In genomic region chr14:103114994-103115670, GRCm38 (mm10) we compare ENCODE assay signal across 14 mouse cellular contexts. TPM values are rescaled to one million over a fixed set of nuclear protein-coding genes. Genes with fewer than 3 reads are reported as not detected.
DNase-seq lines count a peak whose midpoint lies in the region; ATAC-seq and TF ChIP-seq lines count a peak whose summit lies in the region.
"Had no signal": no experiment of that assay in that cellular context is flagged by ENCODE, and none has a peak within 500 bp of the region (broad histone marks: within the 10 kb centered on the region; RNA-seq: fewer than 3 reads in every experiment).

No protein-coding gene starts in this region.

- DNase-seq in CH12.LX (ENCODE audit: extremely low read depth): peak; percentile 86
- peak; percentile 46 for DNase-seq in naive thymus-derived CD4-positive, alpha-beta T cell, adult 2 months (ENCODE audit: low read depth)
- DNase-seq in gastrocnemius, postnatal 4 days (ENCODE audit: low spot score in 2 of 2): no peak
- DNase-seq in embryo, embryonic 10.5 days (ENCODE audit: low spot score): no peak
- no peak for DNase-seq in layer of hippocampus, adult 11-12 months (ENCODE audit: low spot score)
- DNase-seq: cerebellum, adult 11-12 months; lung, embryonic 14.5 days; right cerebral cortex, postnatal 14 days had no signal

- no peak overlapping the region for H3K9ac ChIP-seq in CH12.LX (ENCODE audit: insufficient read depth, low read depth)
- H3K9ac ChIP-seq in intestine, postnatal 0 days (ENCODE audit: low read depth, low read length): no peak overlapping the region
- H3K9ac ChIP-seq: heart, embryonic 15.5 days; kidney, embryonic 15.5 days; lung, embryonic 14.5 days had no signal

- no peak overlapping the region for H3K4me2 ChIP-seq in CH12.LX (ENCODE audit: insufficient read depth, low read depth, poor library complexity, severe bottlenecking)
- H3K4me2 ChIP-seq in intestine, postnatal 0 days (replicated peaks; ENCODE audit: low read depth): no peak overlapping the region
- H3K4me2 ChIP-seq: heart, embryonic 15.5 days; kidney, embryonic 15.5 days; lung, embryonic 14.5 days had no signal

- H3K27ac ChIP-seq in CH12.LX (ENCODE audit: insufficient read depth, low read depth): no peak overlapping the region
- H3K27ac ChIP-seq in intestine, postnatal 0 days (ENCODE audit: low read depth, low read length): 0 out of 2 replicates have a peak overlapping the region, but pooled peaks have one; percentile 0
- H3K27ac ChIP-seq: heart, embryonic 15.5 days; kidney, embryonic 15.5 days; left cerebral cortex, adult 2 months had no signal

- dilution Hi-C loops in CH12.LX (cut with MboI; ENCODE audit: extremely low pct_ligation_motif_present, extremely low pct_unique_long_range_greater_than_20kb, low sequenced_read_pairs): no loop called here

- TF ChIP-seq CTCF in CH12.LX (conservative IDR thresholded peaks at IDR 0.05 in 1 of 2, IDR thresholded peaks at IDR 0.05 in 1 of 2; ENCODE audit: low read depth in 2 of 2, low read length in 2 of 2): no peak
- TF ChIP-seq CTCF in intestine, postnatal 0 days (IDR thresholded peaks at IDR 0.05; ENCODE audit: low read depth): no peak

- in situ Hi-C loops in CH12.LX (cut with MboI; ENCODE audit: low pct_ligation_motif_present, low pct_unique_long_range_greater_than_20kb, low sequenced_read_pairs): no loop called here

- no peaks in the 10 kb centered on the region for H3K79me2 ChIP-seq in CH12.LX (replicated peaks; ENCODE audit: control insufficient read depth, extremely low read depth, insufficient read depth, poor library complexity, severe bottlenecking)

- WGBS in intestine, postnatal 0 days: 52% methylated on average over 3 of the region's 3 CpGs

- no peak for TF ChIP-seq EP300 in CH12.LX (IDR thresholded peaks at IDR 0.05; ENCODE audit: low read length)

- peaks cover 0 to 11% of the 10 kb centered on the region in 2 experiments; a peak in 2 of 4 replicates for H3K4me1 ChIP-seq in CH12.LX (ENCODE audit: control insufficient read depth in 1 of 2, insufficient read depth in 2 of 2)
- H3K4me1 ChIP-seq in intestine, postnatal 0 days (replicated peaks; ENCODE audit: control insufficient read depth, insufficient read depth, low read length): no peaks in the 10 kb centered on the region
- H3K4me1 ChIP-seq: heart, embryonic 15.5 days; kidney, embryonic 15.5 days had no signal

- H3K9me3 ChIP-seq in CH12.LX (replicated peaks; ENCODE audit: low read length): no peaks in the 10 kb centered on the region
- no peaks in the 10 kb centered on the region for H3K9me3 ChIP-seq in intestine, postnatal 0 days (ENCODE audit: control insufficient read depth)
- H3K9me3 ChIP-seq: heart, embryonic 15.5 days; kidney, embryonic 15.5 days had no signal

- no peak for TF ChIP-seq POLR2A in CH12.LX (IDR thresholded peaks at IDR 0.05; ENCODE audit: low read depth, low read length)

- H3K36me3 ChIP-seq in CH12.LX (replicated peaks in 1 of 2; ENCODE audit: control insufficient read depth in 1 of 2, insufficient read depth in 1 of 2, low read length in 1 of 2): peaks cover 45 to 75% of the 10 kb centered on the region in 2 experiments
- peaks cover 29% of the 10 kb centered on the region for H3K36me3 ChIP-seq in intestine, postnatal 0 days (ENCODE audit: control insufficient read depth, insufficient read depth)

- peak; percentile 32 for ATAC-seq in activated CD4-positive, CD25-positive, alpha-beta regulatory T cell, adult 4 months
- ATAC-seq in intestine, postnatal 0 days: peak; percentile 96

- H3K27me3 ChIP-seq in CH12.LX (replicated peaks): no peaks in the 10 kb centered on the region
- H3K27me3 ChIP-seq in intestine, postnatal 0 days (replicated peaks; ENCODE audit: control insufficient read depth, insufficient read depth, low read length): no peaks in the 10 kb centered on the region
- H3K27me3 ChIP-seq: heart, embryonic 15.5 days; kidney, embryonic 15.5 days had no signal

- no peak for TF ChIP-seq RAD21 in CH12.LX (IDR thresholded peaks at IDR 0.05; ENCODE audit: low read depth, low read length)

- H3K4me3 ChIP-seq in CH12.LX (replicated peaks in 1 of 3; ENCODE audit: low read depth in 2 of 3, low read length in 2 of 3, poor library complexity in 1 of 3): no peak overlapping the region
- no peak overlapping the region for H3K4me3 ChIP-seq in intestine, postnatal 0 days (ENCODE audit: low read depth, low read length)
- H3K4me3 ChIP-seq: heart, embryonic 15.5 days; kidney, embryonic 15.5 days; left cerebral cortex, adult 2 months; myocyte had no signal

TF ChIP-seq in CH12.LX, 34 proteins besides CTCF, POLR2A, EP300 and RAD21:
- TF ChIP-seq NELFE (IDR thresholded peaks at IDR 0.05; ENCODE audit: low read depth, low read length): no peak
- TF ChIP-seq BHLHE40 (IDR thresholded peaks at IDR 0.05; ENCODE audit: low read depth, low read length): no peak
- TF ChIP-seq JUN (IDR thresholded peaks at IDR 0.05; ENCODE audit: insufficient read depth, low read depth, low read length): no peak
- no peak for TF ChIP-seq TCF12 (IDR thresholded peaks at IDR 0.05; ENCODE audit: low read depth, low read length)
- no peak for TF ChIP-seq MEF2A (IDR thresholded peaks at IDR 0.05; ENCODE audit: borderline replicate concordance, low read depth, low read length)
- TF ChIP-seq MAZ (IDR thresholded peaks at IDR 0.05; ENCODE audit: low read depth, low read length): no peak

RNA-seq across cellular contexts. Expression of gene Fbxl3, which starts 15.8 kb away (rescaled TPM):
- total RNA-seq in CH12.LX (2012; rRNA removed) (21.4 and 22.6 TPM in 2 replicates), CH12.LX (2014; rRNA removed) (37.5 and 39.5 TPM in 2 replicates)
- polyA plus RNA-seq in CH12.LX (2012; ENCODE audit: insufficient read length, low read depth): 37.1 and 43.3 TPM in 2 replicates
- polyA plus RNA-seq in activated CD4-positive, CD25-positive, alpha-beta regulatory T cell, adult 4 months (2017; shearing (Covaris generic)): 10 to 100 TPM; 26.5 to 31.1 TPM
- 21.7 and 22.1 TPM in 2 replicates for polyA plus RNA-seq in intestine, postnatal 0 days (2015; fragmentation: Nextera tagmentation; extraction: Ambion mirVana)
- total RNA-seq in gastrocnemius, postnatal 4 days (2021): 10 to 100 TPM; 52.2 to 63.6 TPM

RNA-seq across cellular contexts. Expression of gene Cln5, which starts 45.1 kb away (rescaled TPM):
- total RNA-seq in CH12.LX (2012; rRNA removed): 27.0 and 29.2 TPM in 2 replicates
- total RNA-seq in CH12.LX (2014; rRNA removed): 51.5 and 62.0 TPM in 2 replicates
- 33.5 and 34.7 TPM in 2 replicates for polyA plus RNA-seq in CH12.LX (2012; ENCODE audit: insufficient read length, low read depth)
- 10 to 100 TPM; 15.5 to 19.6 TPM for polyA plus RNA-seq in activated CD4-positive, CD25-positive, alpha-beta regulatory T cell, adult 4 months (2017; shearing (Covaris generic))
- polyA plus RNA-seq in intestine, postnatal 0 days (2015; fragmentation: Nextera tagmentation; extraction: Ambion mirVana): 15.7 and 17.1 TPM in 2 replicates
- 10 to 100 TPM; 14.4 to 15.2 TPM for total RNA-seq in gastrocnemius, postnatal 4 days (2021)

Comparison
In these comparisons a context has a peak if more than half of its experiments do, and no peak if none do; other contexts are left out.
1. DNase-seq: peak in CH12.LX (single experiment) and naive thymus-derived CD4-positive, alpha-beta T cell, adult 2 months (single experiment); none in gastrocnemius, postnatal 4 days (0 of 2), embryo, embryonic 10.5 days (single experiment) and layer of hippocampus, adult 11-12 months (single experiment).